Mouse (Mus musculus): ENCODE measurements at regions not wholly inside any gene's neighbourhood (a gene's known extent, or its start where the extent isn't known, plus 50 kb on each side); places are given as distances from the start of the nearest gene placed in this dataset.

GRCm38 (mm10) chr2:28289860-28290471 lies 97.2 kb downstream of the Olfm1 start:
- TF ChIP-seq CTCF (IDR thresholded peaks at IDR 0.05; ENCODE audit: borderline replicate concordance, extremely low read depth, insufficient read depth, insufficient read length): no peak
- TF ChIP-seq POLR2A (IDR thresholded peaks at IDR 0.05; ENCODE audit: borderline replicate concordance, extremely low read depth, insufficient read depth, insufficient read length, poor library complexity, severe bottlenecking): no peak
